Mouse (Mus musculus) right cerebral cortex, postnatal 25 days (tissue): ENCODE results near the gene Olfr871.
"Not testable (repeated sequence)": the region's sequence is repeated elsewhere in the genome, so short reads cannot be mapped to it uniquely, and the experiment has no call there.

Source experiments
- DNase-seq: peaks from one replicate; pipeline ENCODE4 v3.0.0; 2022

The Olfr871 gene

GRCm38 (mm10) chr9:20211907-20212306 is at the start of gene Olfr871:
TSS of gene Olfr871 (plus strand) at chr9:20212207.
- DNase-seq: no peak

GRCm38 (mm10) chr9:20173957-20174356 is 38.0 kb upstream of the Olfr871 start, which contains the start of gene Olfr870:
TSS of gene Olfr870 (minus strand) at chr9:20174057.
- DNase-seq: no peak

GRCm38 (mm10) chr9:20179463-20179862 is 32.5 kb upstream of the Olfr871 start:
- no peak for DNase-seq

GRCm38 (mm10) chr9:20202131-20202530 is 9.9 kb upstream of the Olfr871 start:
- DNase-seq: no peak

GRCm38 (mm10) chr9:20203413-20203984 is 8.5 kb upstream of the Olfr871 start:
- DNase-seq: not testable (repeated sequence)

GRCm38 (mm10) chr9:20210812-20211211 is 1.2 kb upstream of the Olfr871 start:
- DNase-seq: no peak

- no peak for DNase-seq
These were observed 530 bp upstream of the Olfr871 start for GRCm38 (mm10) chr9:20211477-20211876.

GRCm38 (mm10) chr9:20236819-20237218 is 24.8 kb downstream of the Olfr871 start, which contains the start of gene Olfr872:
TSS of gene Olfr872 (plus strand) at chr9:20237119.
- DNase-seq: no peak

GRCm38 (mm10) chr9:20237378-20237777 is 25.4 kb downstream of the Olfr871 start:
- DNase-seq: no peak
